Mouse (Mus musculus) heart, adult 9 months (tissue): Measurements from ENCODE around the gene Spon1.
A peak's percentile ranks its signal among the peaks of the same experiment; 100 is the strongest.

Experiments
- DNase-seq, 2 experiments: peaks; one replicate each; pipeline ENCODE4 v3.0.0; 2022; ENCODE audit warnings: low spot score in 2 of 2

Spon1 gene

DNA sequence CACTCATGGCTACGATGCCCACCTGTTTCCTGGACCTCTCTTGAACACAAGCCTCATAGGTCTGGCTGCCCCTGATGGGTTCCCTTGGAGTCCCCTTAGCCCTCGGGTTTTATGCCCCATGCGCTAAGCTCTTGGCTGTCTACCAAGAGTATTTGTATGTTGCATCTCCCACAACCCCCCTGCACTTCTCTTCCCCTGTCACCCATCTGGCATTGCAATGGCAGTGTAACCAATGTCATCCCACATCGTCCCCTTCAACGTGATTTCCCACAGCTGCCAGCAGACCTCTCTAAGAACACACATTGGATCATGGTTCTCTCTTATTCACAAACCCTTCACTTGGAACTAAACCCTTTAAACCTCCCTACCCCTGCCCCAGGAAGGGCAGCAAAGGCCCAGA lies 239.7 kb downstream of the Spon1 start:
- no peak for DNase-seq

DNA sequence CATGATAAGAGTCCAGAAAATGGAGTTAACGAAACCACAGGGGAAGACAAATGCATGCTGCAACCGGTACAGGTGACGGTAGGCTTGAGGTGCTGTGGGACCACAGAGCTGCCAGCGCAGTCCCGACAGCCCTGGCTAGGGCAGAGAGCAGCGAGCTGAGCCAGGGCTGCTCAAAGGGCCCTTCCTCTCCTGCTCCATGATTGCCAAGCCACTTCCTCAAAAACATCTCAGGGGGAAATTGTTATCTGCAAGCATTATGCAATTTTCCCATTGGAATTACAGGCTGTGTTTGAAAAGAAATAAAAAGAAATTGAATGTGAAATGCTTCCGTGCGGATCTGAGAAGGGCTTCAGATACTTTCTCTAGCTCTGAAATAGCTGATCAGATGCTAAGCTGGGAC lies 240.7 kb downstream of the Spon1 start:
- peak; percentile 45 to 54 for DNase-seq

DNA sequence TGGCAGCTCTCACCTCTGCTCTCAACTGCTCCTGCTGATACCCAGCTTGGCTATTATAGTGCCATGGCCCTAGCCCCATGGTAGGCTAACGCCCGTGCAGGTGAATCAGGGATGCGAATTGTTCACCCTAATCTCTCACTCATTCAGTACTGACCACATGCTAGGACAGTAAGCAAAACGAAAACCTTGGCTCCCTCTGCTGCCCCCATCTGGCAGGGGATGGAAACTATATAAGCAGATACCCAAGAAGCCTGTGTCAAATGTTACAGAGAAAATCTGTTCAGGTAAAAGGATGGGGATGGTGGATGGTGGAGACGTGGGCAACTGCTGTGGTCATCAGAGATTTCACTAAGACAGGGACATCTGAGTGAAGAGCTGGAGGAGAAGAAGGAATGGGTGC lies 241.8 kb downstream of the Spon1 start:
- DNase-seq, result no peak

DNA sequence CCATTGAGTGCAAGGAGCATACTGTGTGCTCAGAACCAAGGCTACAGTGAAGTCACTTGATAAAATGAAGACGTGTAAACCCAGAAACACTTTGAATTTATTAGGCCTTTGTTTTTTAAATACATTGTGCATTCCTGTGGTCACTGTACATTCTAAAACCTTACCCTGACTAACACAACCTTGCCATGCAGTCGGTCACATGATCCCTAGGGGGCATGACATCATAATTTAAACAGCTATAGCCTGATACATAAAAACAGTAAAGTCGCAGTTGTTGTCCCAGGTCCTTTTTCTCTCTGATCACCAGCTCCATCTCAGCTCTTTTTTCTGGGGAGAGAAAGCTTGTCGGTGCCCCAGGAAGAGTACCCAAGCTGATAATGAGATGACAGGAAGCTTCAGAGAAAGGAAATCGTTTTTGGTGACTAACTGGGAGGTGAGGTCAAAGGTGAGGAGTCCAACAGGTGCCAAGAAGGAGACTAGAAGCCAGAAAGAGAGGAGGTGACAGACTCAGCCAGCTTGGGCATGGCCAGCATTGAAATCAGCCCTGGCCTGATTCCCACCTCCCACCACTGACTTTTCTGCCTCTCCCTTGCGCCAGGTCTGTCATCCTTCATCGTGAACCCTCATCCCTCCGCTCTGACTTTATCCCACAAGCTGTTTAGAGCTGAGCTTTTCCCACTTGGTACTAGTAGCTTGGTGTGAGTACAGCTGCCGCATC lies 246.1 kb downstream of the Spon1 start:
- DNase-seq, result no peak

DNA sequence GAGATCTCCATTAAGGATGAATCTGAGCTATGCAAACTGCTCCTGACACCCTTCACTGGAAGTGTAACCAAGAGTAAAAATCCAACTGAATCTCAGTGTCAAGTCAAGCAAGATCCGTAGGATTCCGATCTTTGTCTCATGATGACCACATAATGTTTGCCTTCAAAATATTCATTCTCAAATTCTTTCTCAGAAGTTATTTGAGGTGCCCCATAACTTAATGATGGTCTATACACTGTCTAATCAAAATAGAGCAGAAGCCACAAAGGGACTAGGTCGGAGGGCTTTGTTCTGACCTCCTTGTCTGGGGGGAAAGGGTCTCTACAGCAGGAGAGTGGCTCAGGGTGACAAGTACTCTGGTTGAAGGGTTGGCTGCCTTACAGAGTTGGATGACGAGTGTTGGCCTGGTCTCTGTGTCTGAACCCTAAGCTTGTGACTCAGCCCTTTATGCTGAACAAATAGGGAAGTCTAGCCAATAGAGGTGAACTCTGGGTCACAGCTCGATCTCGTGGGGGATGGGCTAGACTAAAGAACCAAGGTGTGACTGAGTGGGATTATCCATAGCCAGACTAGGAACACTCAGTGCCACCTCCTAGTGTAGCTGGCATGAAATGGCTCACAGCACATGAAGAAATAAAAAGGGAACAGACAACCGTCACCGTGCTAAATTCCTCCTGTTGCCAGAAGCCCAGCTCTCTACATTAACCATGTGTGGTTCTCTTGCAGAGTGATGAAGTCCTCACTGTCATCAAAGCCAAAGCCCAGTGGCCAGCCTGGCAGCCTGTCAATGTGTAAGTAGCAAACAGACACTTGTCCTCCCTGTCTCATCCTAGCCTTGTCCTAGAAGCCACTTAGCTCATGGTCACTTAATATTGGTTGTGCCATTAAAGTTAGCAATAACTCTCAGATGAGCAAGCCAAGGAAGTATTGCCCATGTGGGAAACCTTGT lies 250.5 kb downstream of the Spon1 start:
- DNase-seq, result peak; percentile 27 to 53

DNA sequence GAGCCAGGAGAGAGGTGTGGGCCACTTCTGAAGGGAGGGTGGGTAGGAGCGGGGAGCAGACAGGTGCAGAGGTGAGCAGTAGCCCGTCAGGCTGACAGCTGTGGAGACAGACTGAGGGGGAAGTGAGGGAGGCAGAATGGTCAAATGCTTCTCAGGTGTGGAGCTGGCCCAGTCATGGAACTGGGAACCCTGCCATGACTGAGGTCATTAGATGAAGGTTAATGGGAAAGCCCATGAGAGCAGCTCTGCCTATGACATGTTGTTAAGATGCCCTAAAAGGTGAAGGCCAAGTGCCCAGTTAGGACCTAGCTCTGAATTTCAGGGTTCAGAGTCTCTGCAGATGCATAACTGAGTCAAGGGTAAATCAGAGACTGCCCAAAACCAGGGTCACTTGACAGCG lies 253.1 kb downstream of the Spon1 start:
- no peak for DNase-seq

DNA sequence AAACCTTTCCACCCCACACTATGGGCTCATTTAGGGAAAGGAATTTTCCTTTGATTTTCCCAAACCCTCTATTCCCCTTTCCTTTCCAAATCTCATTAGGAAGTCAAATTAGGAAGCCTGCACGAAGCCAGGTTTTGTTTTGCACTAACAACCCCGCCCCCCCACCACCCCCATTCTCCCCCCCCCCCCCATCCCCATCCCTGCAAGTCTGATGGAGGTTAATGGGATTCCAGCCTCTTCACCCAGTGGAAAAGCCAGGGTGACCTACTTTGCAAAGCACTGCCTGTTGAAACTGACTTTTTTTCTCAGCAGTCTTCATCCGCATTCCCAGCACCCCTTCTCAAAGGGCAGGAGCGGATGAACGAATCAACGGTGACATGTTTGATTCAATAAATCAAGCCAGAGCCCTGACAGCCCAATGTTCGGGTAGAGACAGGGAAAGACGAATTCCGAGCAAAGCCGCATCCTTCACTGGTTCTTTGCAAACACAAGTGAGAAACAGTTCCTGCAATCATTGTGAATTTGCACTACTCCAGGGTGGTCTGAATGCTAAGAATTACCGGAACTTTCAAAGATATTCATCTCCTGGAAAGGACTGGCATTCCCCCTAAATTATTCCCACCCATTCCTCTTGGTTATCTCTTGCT lies 254.4 kb downstream of the Spon1 start:
- peak in 1 of 2 experiments; percentile 21 for DNase-seq

DNA sequence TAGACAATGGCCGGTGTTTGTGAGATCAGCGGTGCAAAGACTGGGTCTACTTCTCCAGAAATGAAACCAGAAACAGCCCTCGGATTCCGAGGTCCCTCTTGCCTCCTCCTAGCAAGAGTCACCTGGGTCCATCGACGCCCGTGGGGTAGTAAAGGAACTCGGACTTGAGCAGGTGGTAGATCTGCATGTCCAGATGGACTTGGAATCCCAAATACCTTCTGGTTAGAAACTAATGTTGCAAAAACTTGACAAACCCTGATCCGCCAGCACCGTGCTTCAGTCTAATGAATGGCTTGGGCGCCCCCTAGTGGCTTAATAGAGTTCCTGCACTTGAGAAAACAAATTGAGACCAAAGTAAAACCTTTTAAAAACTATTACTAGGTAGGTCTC lies 254.9 kb downstream of the Spon1 start:
- peak; percentile 48 to 76 for DNase-seq

DNA sequence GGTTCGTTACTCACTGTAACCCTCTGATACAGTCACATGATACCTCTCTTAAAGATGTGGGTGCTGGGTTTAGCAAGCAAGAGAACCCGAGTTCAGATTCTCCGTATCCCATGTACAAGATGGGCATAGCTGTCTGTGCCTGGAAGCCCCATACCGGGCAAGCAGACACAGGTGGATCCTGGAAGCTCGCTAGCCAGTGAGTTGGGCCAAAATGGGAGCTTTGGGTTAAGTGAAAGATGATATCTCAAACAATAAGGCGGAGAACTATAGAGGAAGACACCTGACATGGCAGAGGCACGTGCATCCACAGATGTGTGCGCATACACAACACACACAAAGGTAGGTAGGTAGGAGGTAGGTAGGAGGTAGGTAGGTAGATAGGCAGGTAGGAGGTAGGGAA lies 261.1 kb downstream of the Spon1 start:
- DNase-seq, result no peak

DNA sequence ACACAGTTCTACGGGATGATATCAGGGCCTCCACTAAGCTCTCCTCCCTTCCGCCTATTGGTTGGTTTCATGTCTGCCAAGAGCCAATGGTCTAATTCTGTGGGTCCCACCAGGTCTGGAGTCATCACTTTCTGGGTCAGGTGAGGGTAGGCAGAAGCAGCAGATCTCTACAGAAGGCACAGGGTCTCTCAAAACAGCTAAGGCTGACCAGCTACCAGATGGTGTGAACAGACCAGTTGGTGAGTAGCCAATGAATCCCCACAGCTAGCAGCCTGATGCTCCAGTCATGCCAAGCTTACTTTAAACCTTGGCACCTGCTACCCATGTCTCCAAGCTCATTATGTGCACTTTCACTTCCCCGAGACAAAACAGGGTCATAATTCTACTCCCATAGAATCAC lies 261.6 kb downstream of the Spon1 start:
- DNase-seq, result no peak

DNA sequence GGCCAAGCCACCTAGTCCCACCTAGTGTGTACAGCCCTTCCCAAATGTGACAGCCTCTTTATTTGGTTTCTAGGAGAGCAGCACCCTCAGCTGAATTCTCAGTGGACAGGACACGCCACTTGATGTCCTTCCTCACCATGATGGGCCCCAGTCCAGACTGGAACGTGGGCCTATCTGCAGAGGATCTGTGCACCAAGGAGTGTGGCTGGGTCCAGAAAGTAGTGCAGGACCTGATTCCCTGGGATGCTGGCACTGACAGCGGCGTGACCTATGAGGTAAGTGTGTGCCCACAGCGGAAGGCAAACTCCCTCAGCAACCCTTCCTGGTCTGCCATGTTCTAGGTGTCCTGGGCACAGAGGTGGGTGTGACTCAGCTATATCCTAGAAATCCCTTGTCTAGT lies 263.0 kb downstream of the Spon1 start:
- DNase-seq, result no peak

DNA sequence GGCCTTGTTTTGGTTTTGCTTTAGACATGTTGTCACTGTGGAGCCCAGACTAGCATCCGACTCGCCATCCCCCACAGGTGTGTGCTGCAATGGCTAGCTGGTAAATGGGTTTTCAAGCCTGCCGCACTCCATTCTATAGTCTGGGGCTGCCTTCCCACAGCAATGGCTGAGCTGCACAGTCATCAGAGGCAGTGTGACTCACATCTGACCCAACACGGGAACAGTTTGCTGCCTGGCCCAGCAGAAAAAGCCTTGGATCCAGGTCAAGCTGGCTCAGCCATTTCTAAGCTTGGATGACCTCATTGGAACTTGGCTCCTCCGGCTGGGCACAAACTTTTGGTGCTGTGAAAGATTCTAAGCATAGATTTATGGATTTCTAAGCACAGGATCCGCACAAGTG lies 263.8 kb downstream of the Spon1 start:
- peak; percentile 36 to 65 for DNase-seq

DNA sequence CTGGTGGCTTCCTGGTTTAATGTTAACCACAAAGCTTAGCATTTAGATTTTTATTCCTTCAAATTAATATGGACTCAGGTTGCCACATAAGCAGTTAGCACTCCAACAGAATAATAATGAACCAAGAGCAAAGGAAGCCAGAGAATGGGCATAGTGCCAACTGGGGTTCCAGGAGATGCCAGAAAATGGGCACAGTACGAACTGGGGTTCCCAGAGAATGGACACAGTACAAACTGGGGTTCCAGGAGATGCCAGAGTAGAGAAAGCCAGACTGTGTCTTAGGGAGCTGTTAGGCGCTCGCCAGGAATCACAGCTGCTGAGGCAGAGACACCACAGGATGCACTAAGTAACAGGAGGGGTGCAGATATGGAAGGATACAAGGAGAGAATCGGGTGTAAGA lies 271.4 kb downstream of the Spon1 start:
- no peak for DNase-seq

DNA sequence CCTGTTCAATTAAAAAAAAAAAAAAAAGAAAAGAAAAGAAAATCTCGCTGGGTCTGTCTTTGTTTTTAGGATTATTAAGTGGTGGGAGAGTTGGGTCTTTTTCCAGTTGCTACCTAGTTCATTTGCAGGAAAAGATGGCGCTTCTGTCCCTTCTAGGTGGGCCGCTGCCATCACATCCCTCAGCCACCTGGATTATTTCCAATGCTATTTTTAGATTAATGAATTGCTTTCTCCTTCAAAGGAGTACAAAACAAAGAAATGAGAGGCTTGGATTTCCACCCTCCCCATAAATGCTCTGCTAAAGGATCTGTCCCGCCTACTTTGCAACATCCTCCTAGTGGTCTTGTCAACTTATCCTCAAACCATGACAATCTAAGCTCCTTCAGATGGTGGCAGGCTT lies 275.6 kb downstream of the Spon1 start:
- DNase-seq, result no peak

DNA sequence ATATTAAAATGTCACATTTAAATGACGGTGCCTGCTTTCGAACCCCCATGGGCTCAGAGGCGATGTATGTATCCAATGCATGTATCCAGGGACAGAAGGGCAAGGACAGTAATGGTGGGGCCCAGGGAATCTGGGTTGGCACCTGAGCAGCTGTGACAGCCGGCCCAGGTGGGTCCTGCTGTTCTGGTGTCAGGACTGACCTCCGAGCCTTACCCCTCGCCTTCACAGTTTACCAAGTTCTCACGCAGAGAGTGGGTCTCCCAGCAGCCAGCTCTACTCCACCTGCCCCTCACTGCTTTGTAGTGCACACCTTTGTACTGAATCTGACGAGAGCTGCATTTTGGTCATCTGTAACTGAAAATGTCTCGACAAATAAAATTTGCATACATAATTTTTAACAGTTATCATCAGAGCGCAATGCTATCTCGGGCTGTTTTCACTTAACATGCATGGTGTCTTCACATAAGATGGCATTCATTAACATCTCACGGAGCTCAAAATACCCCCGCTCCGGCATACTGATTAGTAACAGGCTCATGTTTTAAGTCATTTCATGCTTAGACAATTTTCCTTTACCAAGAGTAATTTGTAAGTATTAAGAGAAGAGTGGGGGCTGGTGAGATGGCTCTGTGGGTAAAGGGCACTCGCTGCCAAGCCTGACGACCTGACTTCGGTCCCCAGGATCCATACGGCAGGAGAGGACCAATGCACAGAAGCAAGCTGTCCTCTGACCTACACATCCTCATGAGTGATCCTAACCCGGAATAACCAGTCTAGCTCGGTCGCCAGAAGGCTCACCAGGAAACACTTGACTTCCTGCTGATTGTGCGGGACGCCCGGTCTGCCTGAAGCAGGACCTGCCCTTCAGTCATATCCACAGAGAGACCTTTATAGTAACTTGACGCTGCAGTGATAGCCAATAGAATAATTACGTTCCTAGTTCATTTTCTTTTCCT lies 277.5 kb downstream of the Spon1 start:
- DNase-seq, result peak; percentile 29 to 52

DNA sequence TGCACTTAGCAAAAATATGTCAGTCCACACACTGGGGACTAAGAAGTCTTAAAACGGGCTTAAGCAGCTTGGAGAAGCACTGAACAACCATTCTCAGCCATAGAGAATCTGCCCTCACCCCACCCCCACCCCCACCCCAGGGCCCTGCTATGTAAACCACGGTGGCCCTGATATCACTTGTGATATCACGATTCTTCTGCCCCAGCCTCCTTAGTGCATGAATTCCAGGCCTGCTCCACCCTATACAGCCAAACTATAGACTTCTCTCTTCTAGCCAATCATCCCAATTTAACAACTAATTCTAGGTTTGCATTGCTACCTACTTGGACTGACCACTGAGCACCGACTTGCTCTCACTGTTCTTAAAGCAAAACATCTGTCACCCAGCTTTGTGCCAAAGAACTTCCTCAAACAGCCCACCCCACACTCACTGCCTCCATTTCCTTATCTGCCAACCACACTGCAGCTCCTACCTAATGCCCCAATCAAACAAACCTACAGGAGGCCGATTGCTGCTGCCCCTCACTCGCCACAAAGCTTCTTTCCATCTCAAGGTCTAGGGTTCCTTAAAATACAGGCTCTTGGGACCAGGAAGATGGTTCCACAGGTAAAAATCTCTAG lies 278.2 kb downstream of the Spon1 start:
- DNase-seq, result no peak

DNA sequence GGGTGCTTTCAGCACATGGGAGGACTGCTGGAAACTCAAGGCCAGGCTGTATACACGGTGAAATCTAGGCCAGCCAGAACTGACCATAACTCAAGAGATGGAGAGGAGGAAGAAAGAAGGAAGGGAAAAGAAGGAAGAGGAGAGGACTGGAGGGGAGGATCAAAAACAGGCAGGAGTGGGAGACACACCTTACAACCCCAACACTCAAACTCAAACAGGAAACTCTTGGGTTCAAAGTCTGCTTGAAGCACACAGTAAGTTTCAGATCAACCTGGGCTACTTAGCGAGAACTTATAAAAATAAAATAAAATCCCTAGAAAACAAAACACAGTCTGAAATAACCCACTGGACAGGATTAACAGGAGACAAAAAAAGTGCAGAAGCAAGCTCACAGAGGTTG lies 280.0 kb downstream of the Spon1 start:
- no peak for DNase-seq

DNA sequence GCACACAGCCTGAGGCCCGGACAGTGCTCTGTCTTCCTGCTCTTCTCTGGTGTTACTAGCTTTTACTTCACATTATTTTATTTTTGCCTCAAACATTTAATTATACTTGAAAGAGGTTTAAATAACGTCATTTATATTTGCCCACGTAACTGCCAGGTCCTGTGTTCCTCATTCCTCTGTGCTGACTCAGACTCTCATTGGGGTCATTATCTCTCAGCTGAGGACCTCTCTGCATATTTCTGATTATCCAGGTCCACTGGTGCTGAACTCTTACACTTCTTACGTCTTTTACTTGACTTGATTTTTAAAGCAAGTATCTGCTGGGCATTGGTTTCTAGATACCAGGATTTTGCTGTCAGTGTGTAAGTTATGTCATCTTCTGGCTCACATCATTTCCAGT lies 287.9 kb downstream of the Spon1 start:
- DNase-seq, result no peak

DNA sequence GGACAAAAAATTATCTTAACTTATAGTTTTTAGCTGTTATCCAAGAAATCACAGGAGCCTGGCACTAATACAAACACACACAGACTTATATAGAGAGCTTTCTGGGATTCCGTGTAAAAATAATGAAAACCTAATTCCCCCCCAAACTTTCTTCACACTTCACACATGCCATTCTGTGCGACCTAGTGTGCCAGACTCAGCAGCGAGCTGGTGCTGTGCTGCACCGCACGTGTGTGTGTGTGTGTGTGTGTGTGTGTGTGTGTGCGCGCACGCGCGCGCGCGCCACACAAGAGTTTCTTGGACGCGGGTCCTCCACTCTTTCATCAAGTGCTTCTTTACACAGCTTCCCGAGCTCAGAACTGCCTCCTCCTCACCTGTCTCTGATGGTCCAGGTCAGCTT lies 292.4 kb downstream of the Spon1 start:
- DNase-seq, result no peak

DNA sequence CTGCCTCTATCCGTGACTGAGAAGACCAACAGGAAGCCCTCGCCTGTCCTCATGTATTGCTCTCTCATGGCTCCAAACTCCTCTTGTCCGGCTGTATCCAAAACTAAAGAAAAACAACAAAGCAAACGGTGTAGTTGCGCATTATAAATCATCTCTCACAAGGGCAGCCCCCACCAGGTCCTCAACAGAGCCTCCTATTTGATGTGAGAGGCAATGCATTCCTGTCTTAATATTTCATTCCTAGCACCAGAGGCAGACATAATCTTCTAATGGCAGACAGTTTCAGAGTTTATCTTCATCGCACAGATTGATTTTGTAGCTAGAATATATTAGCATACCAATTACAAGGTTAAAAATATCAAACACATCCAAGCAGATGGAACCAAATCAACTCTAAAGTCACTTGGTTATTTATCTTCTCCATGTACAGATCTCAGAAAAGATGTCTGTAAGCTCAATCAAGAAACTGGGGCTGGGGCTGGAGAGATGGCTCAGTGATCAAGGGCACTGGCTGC lies 293.2 kb downstream of the Spon1 start:
- no peak for DNase-seq

DNA sequence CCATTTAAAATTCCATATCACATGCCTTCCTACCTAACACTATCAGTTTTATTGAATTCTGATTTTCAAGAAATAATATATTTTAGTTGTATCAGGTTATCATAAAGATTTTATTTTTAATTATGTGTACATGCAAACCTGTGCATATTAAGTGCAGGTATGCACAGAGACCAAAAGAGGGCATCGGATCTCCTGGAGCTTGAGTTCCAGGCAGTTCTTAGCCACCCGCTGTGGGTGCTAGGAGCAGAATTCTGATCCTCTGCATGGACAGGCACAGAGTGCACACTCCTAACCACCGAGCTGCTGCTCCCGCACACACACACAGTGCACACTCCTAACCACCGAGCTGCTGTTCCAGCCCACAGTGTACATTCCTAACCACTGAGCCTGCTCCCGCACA lies 294.6 kb downstream of the Spon1 start:
- DNase-seq, result no peak
